ENCODE assay signal across 8 mouse cellular contexts in the genomic region with DNA sequence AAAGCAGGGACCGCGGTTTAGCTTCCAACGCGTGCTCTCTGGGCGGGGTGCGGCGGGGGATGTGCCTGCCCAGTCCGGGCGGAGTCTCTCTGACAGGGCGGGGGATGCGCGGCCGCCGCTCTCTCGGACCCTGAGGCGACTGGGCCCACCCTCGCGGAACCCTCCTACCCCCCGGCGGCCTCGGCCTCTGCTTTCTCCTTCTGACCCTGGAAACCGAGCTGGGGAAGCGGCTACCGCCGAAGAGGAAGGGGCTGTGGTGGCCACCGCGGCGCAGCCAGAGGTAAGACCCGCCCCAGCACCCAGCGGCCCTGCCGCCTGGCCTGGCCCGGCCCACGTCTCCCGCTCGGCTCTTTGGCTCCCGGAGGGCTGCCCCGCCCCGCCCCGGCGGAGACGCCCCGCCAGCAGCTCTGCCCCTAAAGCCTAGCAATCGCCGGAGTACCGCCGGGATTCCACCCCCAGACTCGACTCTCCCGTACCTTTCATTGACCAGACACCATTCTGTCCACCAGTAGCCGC. TPM values are rescaled to one million over a fixed set of nuclear protein-coding genes. Genes with fewer than 3 reads are reported as not detected.
DNase-seq lines count a peak whose midpoint lies in the region; ATAC-seq and TF ChIP-seq lines count a peak whose summit lies in the region.

No protein-coding gene starts in this region.

- no peak; the same call in 1 of the 2 replicates for TF ChIP-seq POLR2A in brain, embryonic 14.5 days (IDR thresholded peaks at IDR 0.05; ENCODE audit: borderline replicate concordance, extremely low read depth, insufficient read depth, insufficient read length, poor library complexity, severe bottlenecking)
- TF ChIP-seq POLR2A in small intestine, adult 2 months (IDR thresholded peaks at IDR 0.05; ENCODE audit: low read depth, low read length) = no peak; the same call in 1 of the 2 replicates

- H3K9me3 ChIP-seq in hindbrain, embryonic 13.5 days = no peaks in the 10 kb centered on the region

- H3K9ac ChIP-seq in hindbrain, embryonic 13.5 days = peak overlapping the region; percentile 94

- ATAC-seq in hindbrain, embryonic 13.5 days (ENCODE audit: low FRiP score) = peak; percentile 94
- ATAC-seq in megakaryocyte, adult 5-6 weeks (ENCODE audit: poor library complexity, severe bottlenecking) = peak; percentile 71

- H3K4me1 ChIP-seq in hindbrain, embryonic 13.5 days (replicated peaks) = peaks cover 19% of the 10 kb centered on the region
- peaks cover 5% of the 10 kb centered on the region; the same call in 1 of the 2 replicates for H3K4me1 ChIP-seq in small intestine, adult 2 months (ENCODE audit: control insufficient read depth, insufficient read depth, insufficient read length, low read length)

- H3K27me3 ChIP-seq in hindbrain, embryonic 13.5 days = no peaks in the 10 kb centered on the region
- no peaks in the 10 kb centered on the region for H3K27me3 ChIP-seq in small intestine, adult 2 months (ENCODE audit: control insufficient read depth, insufficient read depth, low read length)

- TF ChIP-seq CTCF in brain, embryonic 14.5 days (IDR thresholded peaks at IDR 0.05; ENCODE audit: borderline replicate concordance, extremely low read depth, insufficient read depth, insufficient read length) = no peak
- TF ChIP-seq CTCF in small intestine, adult 2 months (IDR thresholded peaks at IDR 0.05; ENCODE audit: extremely low read depth, insufficient read length, insufficient replicate concordance, low read depth, low read length) = 0 out of 2 replicates have a peak, but pooled peaks have one; percentile 4

- H3K36me3 ChIP-seq in hindbrain, embryonic 13.5 days = no peaks in the 10 kb centered on the region
- no peaks in the 10 kb centered on the region for H3K36me3 ChIP-seq in small intestine, adult 2 months (ENCODE audit: control insufficient read depth, insufficient read depth, low read length)

- H3K27ac ChIP-seq in hindbrain, embryonic 13.5 days = peak overlapping the region; percentile 95
- H3K27ac ChIP-seq in small intestine, adult 2 months (ENCODE audit: insufficient read depth, low read depth, low read length) = peak overlapping the region; percentile 89

- peak overlapping the region; percentile 80 for H3K4me2 ChIP-seq in hindbrain, embryonic 13.5 days

- WGBS in hindbrain, embryonic 13.5 days = under 1% methylated on average over 41 of the region's 49 CpGs
- under 1% methylated on average over 45 of the region's 49 CpGs for WGBS in small intestine, adult 2 months

- peak overlapping the region; percentile 91 for H3K4me3 ChIP-seq in hindbrain, embryonic 13.5 days
- H3K4me3 ChIP-seq in small intestine, adult 2 months (ENCODE audit: low read depth, low read length) = peak overlapping the region; percentile 92

- DNase-seq in MEL-GATA-1-ER (ENCODE audit: extremely low read depth, low read depth) = peak; percentile 39
- DNase-seq in brain, embryonic 14.5 days (ENCODE audit: low read depth) = peak; percentile 75
- DNase-seq in frontal cortex, adult 2 months (ENCODE audit: extremely low spot score in 1 of 2, low spot score in 1 of 2) = peak; percentile 43 to 66
- DNase-seq in left cerebral cortex, adult 9 months (ENCODE audit: low spot score in 2 of 2) = peak; percentile 51 to 72
- DNase-seq in cerebellum, adult 9-11 months = no peak

RNA-seq across cellular contexts. Expression of a gene that starts 0.4 kb away (rescaled TPM):
- 18.7 and 26.6 TPM in 2 replicates for polyA plus RNA-seq in brain, embryonic 14.5 days (2012; rRNA removed)
- 20.8 and 21.9 TPM in 2 replicates for polyA plus RNA-seq in frontal cortex, adult 2 months (2012; rRNA removed)
- 24.3 and 24.7 TPM in 2 replicates for polyA plus RNA-seq in hindbrain, embryonic 13.5 days (2015; fragmentation: Nextera tagmentation; extraction: Ambion mirVana)
- 18.0 and 19.0 TPM in 2 replicates for total RNA-seq in megakaryocyte, adult 5-6 weeks (2015)
- total RNA-seq in megakaryocyte, adult 5-6 weeks (2017) = 32.4 and 38.7 TPM in 2 replicates
- 0.08 and 0.37 TPM in 2 replicates for polyA plus RNA-seq in small intestine, adult 2 months (2012; rRNA removed)

RNA-seq across cellular contexts. Expression of a gene that starts 0.6 kb away (rescaled TPM):
- 7.5 and 8.7 TPM in 2 replicates for polyA plus RNA-seq in brain, embryonic 14.5 days (2012; rRNA removed)
- polyA plus RNA-seq in frontal cortex, adult 2 months (2012; rRNA removed) = 5.1 and 7.0 TPM in 2 replicates
- 14.3 TPM in 2 replicates for polyA plus RNA-seq in hindbrain, embryonic 13.5 days (2015; fragmentation: Nextera tagmentation; extraction: Ambion mirVana)
- total RNA-seq in megakaryocyte, adult 5-6 weeks (2015) = 4.1 and 7.5 TPM in 2 replicates
- total RNA-seq in megakaryocyte, adult 5-6 weeks (2017) = 4.2 and 4.8 TPM in 2 replicates
- polyA plus RNA-seq in small intestine, adult 2 months (2012; rRNA removed) = 0.75 and 1.5 TPM in 2 replicates

Comparison
In these comparisons a context has a peak if more than half of its experiments do, and no peak if none do; other contexts are left out.
1. RNA of a gene that starts 0.4 kb away (polyA plus RNA-seq): 18.7 to 26.6 TPM in brain, embryonic 14.5 days, 24.3 to 24.7 TPM in hindbrain, embryonic 13.5 days and 20.8 to 21.9 TPM in frontal cortex, adult 2 months; 0.08 to 0.37 TPM in small intestine, adult 2 months; every median in the first group is over 10 times any median in the second.